Comparison of ENCODE assay signal across 27 mouse cellular contexts in the genomic region with DNA sequence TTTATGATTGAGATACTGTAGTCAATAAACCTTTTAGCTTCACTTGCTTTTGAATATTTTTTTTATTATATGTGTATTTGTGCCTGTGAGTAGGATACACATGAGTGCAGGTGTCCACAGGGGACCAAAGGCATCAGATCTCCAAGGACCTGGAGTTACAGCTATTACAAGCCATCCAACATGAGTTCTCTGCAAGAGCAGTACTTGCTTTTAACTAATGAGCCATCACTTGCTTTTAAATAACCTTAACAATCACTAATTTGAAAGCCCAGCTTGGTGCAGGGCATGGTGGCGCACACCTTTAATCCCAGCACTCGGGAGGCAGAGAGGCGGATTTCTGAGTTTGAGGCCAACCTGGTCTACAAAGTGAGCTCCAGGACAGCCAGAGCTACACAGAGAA.
"Had no signal": no experiment of that assay in that cellular context is flagged by ENCODE, and none has a peak within 500 bp of the region (broad histone marks: within the 10 kb centered on the region; RNA-seq: fewer than 3 reads in every experiment).

No protein-coding gene starts in this region.

- DNase-seq: cerebellum, adult 8-10 months; cerebellum, adult 9-10 months; cerebellum, adult 9-11 months; cerebellum, postnatal 14 days; cerebellum, postnatal 25 days; cerebellum, postnatal 36 days; embryo, embryonic 11 days; forebrain, postnatal 0 days; gastrocnemius, postnatal 10 days; gastrocnemius, postnatal 14 days; gastrocnemius, postnatal 25 days; gastrocnemius, postnatal 36 days; heart, adult 11 months; heart, adult 18-20 months; heart, adult 2 months had no signal

- H3K9ac ChIP-seq: embryonic facial prominence, embryonic 12.5 days; embryonic facial prominence, embryonic 13.5 days; embryonic facial prominence, embryonic 15.5 days; forebrain, embryonic 12.5 days; forebrain, embryonic 13.5 days; forebrain, embryonic 15.5 days; forebrain, postnatal 0 days had no signal

- H3K27ac ChIP-seq: embryonic facial prominence, embryonic 10.5 days; embryonic facial prominence, embryonic 12.5 days; embryonic facial prominence, embryonic 13.5 days; embryonic facial prominence, embryonic 15.5 days; forebrain, embryonic 10.5 days; forebrain, embryonic 12.5 days; forebrain, embryonic 13.5 days; forebrain, embryonic 15.5 days; gastrocnemius, adult 2 months; heart, adult 2 months had no signal

- H3K27me3 ChIP-seq: embryonic facial prominence, embryonic 12.5 days; embryonic facial prominence, embryonic 13.5 days; embryonic facial prominence, embryonic 15.5 days; forebrain, embryonic 12.5 days; forebrain, embryonic 15.5 days had no signal

- ATAC-seq: forebrain, embryonic 13.5 days; forebrain, embryonic 14.5 days; forebrain, embryonic 15.5 days; forebrain, embryonic 16.5 days; forebrain, postnatal 0 days had no signal

- H3K36me3 ChIP-seq: forebrain, embryonic 15.5 days had no signal

- H3K4me2 ChIP-seq: embryonic facial prominence, embryonic 12.5 days; embryonic facial prominence, embryonic 13.5 days; embryonic facial prominence, embryonic 15.5 days; forebrain, embryonic 12.5 days; forebrain, embryonic 13.5 days; forebrain, embryonic 15.5 days had no signal

- H3K9me3 ChIP-seq: embryonic facial prominence, embryonic 10.5 days; embryonic facial prominence, embryonic 12.5 days; embryonic facial prominence, embryonic 13.5 days; embryonic facial prominence, embryonic 15.5 days; forebrain, embryonic 10.5 days; forebrain, embryonic 12.5 days; forebrain, embryonic 13.5 days; forebrain, embryonic 15.5 days had no signal

- H3K4me3 ChIP-seq: embryonic facial prominence, embryonic 10.5 days; embryonic facial prominence, embryonic 12.5 days; embryonic facial prominence, embryonic 13.5 days; embryonic facial prominence, embryonic 15.5 days; erythroblast, embryonic 14.5 days; forebrain, embryonic 10.5 days; forebrain, embryonic 12.5 days; forebrain, embryonic 13.5 days; forebrain, embryonic 15.5 days; gastrocnemius, adult 2 months; heart, adult 2 months had no signal
